Mouse (Mus musculus) brain, embryonic 14.5 days (tissue): Measurements from ENCODE around the gene C1rl.
"Not testable (repeated sequence)": the region's sequence is repeated elsewhere in the genome, so short reads cannot be mapped to it uniquely, and the experiment has no call there.

Experiments
- CTCF ChIP-seq: fragments of 200-500 bp; IDR thresholded peaks from 2 replicates; pipeline ENCODE4 v1.5.1; 2012; ENCODE audit warnings: inconsistent platforms, mild to moderate bottlenecking, moderate library complexity, borderline replicate concordance; ENCODE audit not compliant: insufficient read depth, insufficient read length; ENCODE audit errors: extremely low read depth
- POLR2A ChIP-seq: fragments of 200-500 bp; IDR thresholded peaks from 2 replicates; pipeline ENCODE4 v1.6.1; 2012; ENCODE audit warnings: mild to moderate bottlenecking, inconsistent platforms, borderline replicate concordance; ENCODE audit not compliant: poor library complexity, insufficient read depth, insufficient read length, severe bottlenecking; ENCODE audit errors: extremely low read depth

GRCm38 (mm10) chr6:124522082-124522481 is 29.2 kb downstream of the C1rl start:
- TF ChIP-seq CTCF, POLR2A: not testable (repeated sequence)
